Mouse (Mus musculus): ENCODE results near the gene Olfr525. TPM values are rescaled to one million over a fixed set of nuclear protein-coding genes. Genes with fewer than 3 reads are reported as not detected.

The Olfr525 gene
- total RNA-seq (2022): not detected

GRCm38 (mm10) chr7:140320558-140320957 is at the start of gene Olfr525:
Gene Olfr525, plus strand, starts transcription at chr7:140320858.
- no peak for DNase-seq (ENCODE audit: low spot score in 2 of 2)

- DNase-seq (ENCODE audit: low spot score in 2 of 2): no peak
Measured at GRCm38 (mm10) chr7:140295746-140296145, 24.9 kb upstream of the Olfr525 start.

GRCm38 (mm10) chr7:140296876-140297275 is 23.8 kb upstream of the Olfr525 start:
- DNase-seq (ENCODE audit: low spot score in 2 of 2): no peak

- no peak for DNase-seq (ENCODE audit: low spot score in 2 of 2)
Measured at GRCm38 (mm10) chr7:140299416-140299815, 21.2 kb upstream of the Olfr525 start.

GRCm38 (mm10) chr7:140319861-140320385 is 735 bp upstream of the Olfr525 start:
- no peak for DNase-seq (ENCODE audit: low spot score in 2 of 2)

GRCm38 (mm10) chr7:140321135-140321534 is 477 bp downstream of the Olfr525 start:
- no peak for DNase-seq (ENCODE audit: low spot score in 2 of 2)

GRCm38 (mm10) chr7:140329766-140330304 is 9.2 kb downstream of the Olfr525 start:
- no peak for DNase-seq (ENCODE audit: low spot score in 2 of 2)

GRCm38 (mm10) chr7:140333717-140334116 is 13.1 kb downstream of the Olfr525 start, which contains the start of gene Olfr527:
Gene Olfr527, plus strand, starts transcription at chr7:140334017.
- DNase-seq (ENCODE audit: low spot score in 2 of 2): no peak

- DNase-seq (ENCODE audit: low spot score in 2 of 2): no peak
Measured at GRCm38 (mm10) chr7:140361571-140361970, 40.9 kb downstream of the Olfr525 start, which contains the start of gene Olfr60. Gene Olfr60, minus strand, starts transcription at chr7:140361671.

GRCm38 (mm10) chr7:140374300-140374699 is 53.6 kb downstream of the Olfr525 start:
- no peak for DNase-seq (ENCODE audit: low spot score in 2 of 2)

GRCm38 (mm10) chr7:140376231-140376630 is 55.6 kb downstream of the Olfr525 start, which contains the start of gene Olfr530:
Gene Olfr530, minus strand, starts transcription at chr7:140376331.
- DNase-seq (ENCODE audit: low spot score in 2 of 2): no peak

- no peak for DNase-seq (ENCODE audit: low spot score in 2 of 2)
Measured at GRCm38 (mm10) chr7:140376911-140377310, 56.3 kb downstream of the Olfr525 start.

Other genes starting within 250 kb of the Olfr525 start
- 100 to 1,000 TPM; 217 to 237 (median 229) TPM for gene Caly, start 238.3 kb upstream of the Olfr525 start, total RNA-seq (2022)
- gene Prap1, start 227.5 kb upstream of the Olfr525 start, total RNA-seq (2022): under 1 TPM in 1 of 4 experiments, not detected in 3; 0.56 TPM
- gene Fuom, start 218.4 kb upstream of the Olfr525 start, total RNA-seq (2022): 10 to 100 TPM; 42.7 to 49.1 (median 47.7) TPM
- 1 to 10 TPM; 6.1 to 6.5 (median 6.4) TPM for gene Paox, start 205.1 kb upstream of the Olfr525 start, total RNA-seq (2022)
- gene Echs1, start 204.4 kb upstream of the Olfr525 start, total RNA-seq (2022): 10 to 100 TPM; 61.4 to 68.6 (median 65.7) TPM
- 10 to 100 TPM; 27.2 to 34.8 (median 31.6) TPM for gene Mtg1, start 183.3 kb upstream of the Olfr525 start, total RNA-seq (2022)
- gene Sprn, start 166.0 kb upstream of the Olfr525 start, total RNA-seq (2022): 100 to 1,000 TPM; 149 to 157 (median 151) TPM
- not detected for gene Olfr522, start 156.1 kb upstream of the Olfr525 start, total RNA-seq (2022)
- under 1 TPM in 1 of 4 experiments, not detected in 3; 0.39 TPM for gene Olfr523, start 147.6 kb upstream of the Olfr525 start, total RNA-seq (2022)
- not detected for gene Olfr524, start 114.9 kb upstream of the Olfr525 start, total RNA-seq (2022)
- gene Cd163l1, start 102.6 kb upstream of the Olfr525 start, total RNA-seq (2022): under 1 TPM; 0.70 to 0.96 (median 0.74) TPM
- gene 5830411N06Rik, start 73.6 kb upstream of the Olfr525 start, total RNA-seq (2022): under 1 TPM in 3 of 4 experiments, not detected in 1; 0.16 to 0.22 (median 0.19) TPM
- not detected for gene Olfr527, start 13.2 kb downstream of the Olfr525 start, total RNA-seq (2022)
- gene Olfr60, start 40.8 kb downstream of the Olfr525 start, total RNA-seq (2022): not detected
- gene Olfr530, start 55.5 kb downstream of the Olfr525 start, total RNA-seq (2022): not detected
- not detected for gene Olfr531, start 82.1 kb downstream of the Olfr525 start, total RNA-seq (2022)
- gene Olfr532, start 100.8 kb downstream of the Olfr525 start, total RNA-seq (2022): not detected
- gene Olfr533, start 142.5 kb downstream of the Olfr525 start, total RNA-seq (2022): not detected
- under 1 TPM in 3 of 4 experiments, not detected in 1; 0.29 to 0.96 (median 0.43) TPM for gene Olfr535, start 163.4 kb downstream of the Olfr525 start, total RNA-seq (2022)
- not detected for gene Olfr536, start 186.5 kb downstream of the Olfr525 start, total RNA-seq (2022)
- not detected for gene Olfr538, start 247.0 kb downstream of the Olfr525 start, total RNA-seq (2022)